Mouse (Mus musculus) hindbrain, embryonic 16.5 days (tissue): Measurements from ENCODE around the gene Fbxw11. TPM values are rescaled to one million over a fixed set of nuclear protein-coding genes. Genes with fewer than 3 reads are reported as not detected.

ENCODE experiments used
- polyA plus RNA-seq: library from polyadenylated mRNA; unstranded; fragments of >200 nt; fragmentation: Nextera tagmentation; extraction: Ambion mirVana; gene quantifications from 2 replicates; pipeline ENCODE4 v1.2.1, GENCODE M21; 2015

Fbxw11 gene
- polyA plus RNA-seq, 1 experiment from 2014 or later: 106 TPM

Other genes starting within 250 kb of the Fbxw11 start
- gene Ubtd2, start 187.4 kb upstream of the Fbxw11 start, polyA plus RNA-seq: 36.8 and 40.3 TPM in 2 replicates
- 0.54 TPM in 1 of 2 replicates, not detected in the other for gene Efcab9, start 110.6 kb upstream of the Fbxw11 start, polyA plus RNA-seq
- gene Stk10, start 109.4 kb upstream of the Fbxw11 start, polyA plus RNA-seq: 2.4 and 2.5 TPM in 2 replicates
- gene Smim23, start 181.9 kb downstream of the Fbxw11 start, polyA plus RNA-seq: not detected in 2 replicates